Mouse (Mus musculus) 3134 (cell line): ENCODE measurements around the gene Tmem269.
A peak's percentile ranks its signal among the peaks of the same experiment; 100 is the strongest.

Experiments used
- DNase-seq: peaks from one replicate; pipeline ENCODE4 v3.0.0-alpha.2; 2011; ENCODE audit warnings: low spot score; ENCODE audit not compliant: insufficient read length; ENCODE audit errors: extremely low read depth

The Tmem269 gene

DNA sequence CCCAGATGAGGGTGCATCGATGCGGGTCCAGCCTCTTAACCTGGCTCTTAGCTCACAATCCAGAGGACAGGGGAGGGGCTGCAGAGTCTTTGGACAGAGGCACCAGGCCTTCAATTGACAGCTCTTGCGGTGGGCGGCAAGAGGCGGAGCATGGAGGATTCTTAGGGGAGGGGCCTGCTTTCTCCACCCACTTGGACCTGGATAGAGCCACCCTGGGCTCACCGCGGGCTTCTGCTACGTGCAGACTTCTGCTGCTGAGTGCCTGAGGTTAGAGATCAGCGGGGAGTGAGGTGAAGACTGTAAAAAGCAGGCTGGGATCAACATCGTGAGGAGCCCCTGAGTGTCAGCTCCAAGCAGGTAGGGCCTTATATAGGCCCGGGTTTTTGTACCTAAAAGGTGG lies at the start of gene Tmem269:
Gene Tmem269, minus strand, starts transcription at position 49 of the 400 bp plus-strand sequence.
- DNase-seq = no peak

DNA sequence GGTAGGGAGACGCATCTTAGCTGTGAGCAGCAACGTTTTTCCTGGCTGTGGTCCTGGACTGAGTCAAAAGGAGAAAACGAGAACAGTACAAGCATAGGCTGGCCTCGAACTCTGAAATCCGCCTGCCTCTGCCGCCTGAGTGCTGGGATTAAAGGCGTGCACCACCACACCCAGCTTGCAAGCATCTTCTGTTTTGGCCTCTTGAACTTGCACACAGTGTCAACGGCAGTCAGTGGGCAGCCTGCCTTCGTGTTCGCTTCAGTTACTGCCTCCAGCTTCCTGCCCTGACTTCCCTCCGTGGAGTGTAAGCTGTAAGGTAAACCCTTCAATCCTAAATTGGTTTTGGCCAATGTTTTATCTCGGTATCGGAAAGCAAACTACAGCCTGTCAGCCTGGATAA lies 48.6 kb upstream of the Tmem269 start:
- no peak for DNase-seq

DNA sequence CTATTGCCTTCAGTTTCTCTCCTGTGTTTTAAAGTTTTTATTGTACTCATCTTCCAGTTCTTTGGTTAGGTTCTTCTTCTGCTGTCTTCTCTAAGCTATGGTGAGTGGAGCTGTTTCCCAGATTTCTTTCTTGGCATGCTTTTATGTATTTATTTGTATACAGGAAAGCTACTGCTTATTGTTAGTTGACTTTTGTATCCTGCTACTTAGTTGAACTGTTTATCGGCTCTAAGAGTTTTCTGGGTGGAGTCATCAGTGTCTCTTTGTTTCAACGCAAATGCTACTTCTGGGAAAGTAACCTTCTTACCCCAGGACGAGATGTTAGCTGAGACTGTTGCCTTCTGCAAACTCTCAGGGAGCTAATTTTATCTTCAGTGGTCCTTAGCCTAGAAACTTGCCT lies 45.4 kb upstream of the Tmem269 start:
- DNase-seq = no peak

DNA sequence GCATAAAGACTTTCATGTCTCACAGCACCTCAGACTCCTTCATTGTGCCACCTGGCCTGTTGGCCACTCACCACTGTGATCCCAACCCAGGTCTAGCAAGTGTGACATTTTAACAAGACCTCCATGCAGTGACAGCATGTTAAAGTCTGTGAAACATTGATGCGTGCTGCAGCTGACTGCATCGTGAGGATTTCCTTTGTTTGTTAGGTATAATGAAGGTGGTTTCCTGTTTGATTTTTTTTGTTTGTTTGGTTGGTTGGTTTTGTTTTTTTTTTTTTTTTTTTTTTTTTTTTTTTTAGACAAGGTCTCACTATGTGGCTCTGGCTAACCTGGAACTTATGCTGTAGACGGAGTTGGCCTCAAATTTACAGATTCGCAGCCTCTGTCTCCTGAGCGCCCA lies 44.5 kb upstream of the Tmem269 start:
- no peak for DNase-seq

DNA sequence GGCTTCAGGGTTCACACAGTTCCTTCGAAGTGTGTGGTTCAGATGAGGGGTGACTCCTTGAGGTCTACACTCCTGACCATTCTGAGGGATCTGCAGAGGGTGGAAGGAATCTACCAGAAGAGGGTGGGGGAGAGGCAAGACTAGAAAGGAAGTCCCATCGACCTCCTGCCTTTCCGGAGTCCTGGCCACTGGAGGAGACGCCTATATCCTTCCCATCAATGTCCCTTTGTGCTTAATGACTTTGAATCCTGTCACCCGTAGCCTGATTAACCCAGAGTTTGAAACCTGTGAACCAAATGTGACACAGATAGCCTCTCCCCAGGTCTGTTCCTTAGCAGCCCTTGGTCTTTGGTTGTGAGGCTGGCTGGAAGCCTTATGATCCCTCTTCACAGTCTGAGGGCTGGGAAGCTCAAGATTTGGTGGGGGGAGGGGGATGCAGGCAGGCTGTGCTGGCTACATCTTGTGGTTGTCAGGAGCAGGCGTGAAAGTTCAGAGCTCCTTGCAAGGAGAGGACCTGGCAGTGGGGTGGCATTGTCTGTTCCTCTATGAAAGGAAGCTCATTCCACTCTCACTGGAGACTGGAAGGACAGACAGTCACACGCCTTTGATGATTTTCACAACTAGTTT lies 43.2 kb upstream of the Tmem269 start:
- no peak for DNase-seq

DNA sequence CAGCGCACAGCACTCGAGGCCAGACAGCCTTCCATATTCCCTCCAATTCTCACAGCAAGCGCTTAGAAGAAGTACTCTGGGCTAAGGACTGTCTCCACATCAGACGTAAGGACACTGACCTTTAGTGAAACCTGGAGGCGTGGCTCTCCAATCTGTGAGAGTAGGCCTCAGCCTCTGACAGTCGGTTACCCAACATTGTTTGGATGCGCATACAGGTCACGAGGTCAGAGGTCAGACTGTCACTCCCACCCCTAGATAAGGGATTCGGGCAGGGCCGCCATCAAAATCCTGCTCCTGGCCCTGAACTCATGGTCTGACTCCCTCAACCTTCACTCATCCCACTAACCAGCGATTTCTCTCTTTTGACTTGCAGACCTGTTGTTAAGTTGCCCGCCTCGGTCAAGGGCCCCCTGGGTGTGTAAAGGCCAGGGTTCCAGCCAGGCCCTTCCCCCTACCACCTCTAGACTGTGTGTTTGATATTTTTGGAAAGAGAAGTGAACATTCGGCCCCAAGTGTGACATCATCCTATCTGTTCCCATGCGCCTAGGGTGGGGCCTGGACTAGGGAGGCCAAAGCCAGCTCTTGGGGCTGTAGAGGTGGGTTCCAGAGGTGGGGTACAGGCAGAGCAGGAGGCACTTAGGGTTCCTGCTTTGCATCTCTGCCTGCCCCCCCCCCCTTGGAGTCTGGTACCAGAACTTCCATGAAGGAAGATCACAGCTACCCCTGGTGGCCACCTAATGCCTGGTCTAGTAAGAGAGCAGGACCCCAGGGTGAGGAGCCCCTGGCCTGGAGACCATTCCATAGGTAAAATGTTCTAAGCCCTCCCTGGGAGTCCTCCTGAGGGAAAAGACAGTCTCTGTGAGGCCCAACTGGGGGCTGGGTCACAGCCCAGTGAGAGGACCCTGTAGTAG lies 41.6 kb upstream of the Tmem269 start:
- DNase-seq = no peak

DNA sequence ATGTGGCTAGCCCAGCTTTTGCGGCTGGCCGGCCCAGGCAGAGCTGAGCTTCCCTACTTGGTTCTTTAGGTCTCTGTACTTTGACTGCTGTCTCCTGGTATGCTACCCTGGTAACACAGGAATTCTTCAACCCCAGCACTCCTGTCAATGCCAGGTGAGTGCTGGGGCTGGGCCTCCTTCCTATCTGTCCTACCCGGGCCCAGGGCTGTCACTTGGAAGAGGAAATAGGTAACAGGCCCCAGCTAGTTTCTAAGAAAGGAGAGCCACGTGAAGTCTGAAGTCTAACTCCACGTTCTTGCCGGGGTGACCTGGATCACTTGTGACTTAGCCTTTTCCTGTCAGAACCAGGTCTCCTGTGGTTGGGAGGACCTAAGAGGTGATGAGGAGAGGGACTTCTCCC lies 39.1 kb upstream of the Tmem269 start:
- DNase-seq = no peak

DNA sequence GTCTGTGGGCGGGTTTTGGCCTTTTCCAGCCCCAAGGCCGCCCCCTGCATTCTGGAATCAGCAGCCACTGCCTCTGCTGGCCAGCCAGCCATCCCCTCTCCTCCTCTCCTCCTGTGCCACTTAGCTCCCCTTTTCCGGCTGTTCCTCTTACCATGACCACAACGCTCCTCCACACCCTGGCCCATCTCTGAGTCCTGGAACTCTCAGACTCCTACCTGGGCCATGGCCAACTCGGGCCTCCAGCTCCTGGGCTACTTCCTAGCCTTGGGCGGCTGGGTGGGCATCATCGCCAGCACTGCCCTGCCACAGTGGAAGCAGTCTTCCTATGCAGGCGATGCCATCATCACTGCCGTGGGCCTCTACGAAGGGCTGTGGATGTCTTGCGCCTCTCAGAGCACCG lies 37.3 kb upstream of the Tmem269 start, which contains the start of gene Cldn19:
Gene Cldn19, plus strand, starts transcription at position 64 of the 400 bp plus-strand sequence.
- no peak for DNase-seq

DNA sequence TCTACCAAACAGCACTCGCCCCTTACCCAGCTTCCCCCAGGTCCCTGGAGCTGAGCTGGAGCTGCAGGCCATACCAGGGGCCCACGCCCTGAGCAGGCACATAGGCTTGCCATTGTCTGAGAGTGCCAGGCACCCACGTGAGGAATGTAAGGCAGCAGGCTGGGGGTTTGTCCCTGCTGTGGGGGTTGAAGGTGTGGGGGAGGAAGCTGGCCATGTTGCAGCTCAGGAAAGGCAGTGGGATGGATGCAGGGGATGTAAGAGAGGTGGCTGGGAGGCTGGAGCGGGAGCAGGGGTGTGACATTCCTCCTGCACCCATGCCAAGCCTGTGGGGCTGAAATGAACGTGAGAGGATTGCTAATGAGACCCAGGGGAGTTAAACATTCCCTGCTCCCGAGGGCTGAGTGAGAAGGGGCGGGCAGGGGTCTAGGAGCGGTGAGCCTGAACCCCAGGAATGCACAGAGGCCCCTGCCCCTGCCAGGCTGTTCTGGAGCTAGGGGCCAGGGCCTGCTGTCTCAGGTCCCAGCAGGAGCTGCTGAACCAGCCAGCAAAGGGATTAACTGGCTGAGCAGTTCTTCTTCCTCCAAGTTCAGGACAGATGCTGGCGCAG lies 36.1 kb upstream of the Tmem269 start:
- DNase-seq = no peak

DNA sequence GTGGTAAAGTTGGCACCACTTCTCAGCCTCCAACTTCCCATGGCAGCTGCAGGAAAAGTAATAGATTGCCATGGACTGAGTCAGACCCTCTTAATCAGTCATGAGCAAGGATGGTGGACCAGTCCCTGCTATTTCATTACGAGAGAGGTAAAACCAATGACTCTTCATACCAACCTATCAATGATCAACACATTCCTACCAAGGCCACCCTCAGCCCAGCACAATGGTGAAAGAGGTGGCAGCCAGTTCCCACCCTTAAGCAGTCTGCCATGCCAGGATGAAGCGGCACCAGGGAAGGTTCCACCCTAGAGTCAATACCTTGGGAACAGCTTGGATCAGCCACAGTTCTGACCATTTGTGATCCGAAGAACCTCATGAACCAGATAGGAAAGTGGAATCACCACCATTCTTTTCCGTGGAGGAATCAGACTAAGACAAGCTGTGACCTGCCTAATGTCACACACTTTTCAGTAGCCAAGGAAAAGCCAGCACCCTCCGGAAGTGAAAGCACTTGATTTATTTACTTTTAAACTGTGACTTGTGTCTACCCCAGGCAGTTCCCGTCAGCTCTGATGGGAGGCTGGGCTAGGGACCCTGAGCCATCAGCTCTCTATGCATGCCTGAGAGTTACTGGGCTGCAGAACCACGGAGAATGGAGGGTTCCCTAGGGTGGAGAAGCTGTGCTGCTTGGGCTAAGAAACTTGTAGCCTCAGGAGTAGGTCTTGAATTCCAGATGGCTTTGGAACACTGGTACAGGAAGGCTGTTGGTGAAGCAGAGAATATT lies 34.2 kb upstream of the Tmem269 start:
- DNase-seq = no peak

DNA sequence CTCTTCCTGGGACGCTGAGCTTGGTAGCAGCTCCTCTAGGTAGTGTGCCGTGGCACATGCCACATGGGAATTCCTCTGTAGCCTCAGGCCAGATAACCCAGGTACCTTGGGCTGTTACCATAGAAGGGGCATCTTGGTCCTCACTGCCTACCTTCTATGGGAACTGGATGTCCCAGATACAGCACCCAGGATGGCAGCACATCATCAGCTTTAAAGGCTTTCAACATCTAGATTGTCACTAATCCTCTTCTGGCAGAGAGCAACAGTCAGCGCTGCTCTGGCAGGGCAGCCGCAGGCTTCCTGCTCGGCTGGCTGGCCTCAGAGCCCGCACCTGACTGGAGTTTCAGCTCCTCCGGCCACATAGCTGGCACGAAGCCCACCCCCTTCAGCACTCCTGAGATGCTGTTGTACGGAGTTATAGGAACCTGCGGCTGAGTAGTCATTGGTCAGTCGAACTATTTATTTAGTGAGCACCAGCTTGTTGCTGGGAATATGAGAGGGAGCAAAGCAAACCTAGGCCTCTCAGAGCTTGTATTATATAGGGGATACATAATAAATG lies 30.5 kb upstream of the Tmem269 start:
- no peak for DNase-seq

DNA sequence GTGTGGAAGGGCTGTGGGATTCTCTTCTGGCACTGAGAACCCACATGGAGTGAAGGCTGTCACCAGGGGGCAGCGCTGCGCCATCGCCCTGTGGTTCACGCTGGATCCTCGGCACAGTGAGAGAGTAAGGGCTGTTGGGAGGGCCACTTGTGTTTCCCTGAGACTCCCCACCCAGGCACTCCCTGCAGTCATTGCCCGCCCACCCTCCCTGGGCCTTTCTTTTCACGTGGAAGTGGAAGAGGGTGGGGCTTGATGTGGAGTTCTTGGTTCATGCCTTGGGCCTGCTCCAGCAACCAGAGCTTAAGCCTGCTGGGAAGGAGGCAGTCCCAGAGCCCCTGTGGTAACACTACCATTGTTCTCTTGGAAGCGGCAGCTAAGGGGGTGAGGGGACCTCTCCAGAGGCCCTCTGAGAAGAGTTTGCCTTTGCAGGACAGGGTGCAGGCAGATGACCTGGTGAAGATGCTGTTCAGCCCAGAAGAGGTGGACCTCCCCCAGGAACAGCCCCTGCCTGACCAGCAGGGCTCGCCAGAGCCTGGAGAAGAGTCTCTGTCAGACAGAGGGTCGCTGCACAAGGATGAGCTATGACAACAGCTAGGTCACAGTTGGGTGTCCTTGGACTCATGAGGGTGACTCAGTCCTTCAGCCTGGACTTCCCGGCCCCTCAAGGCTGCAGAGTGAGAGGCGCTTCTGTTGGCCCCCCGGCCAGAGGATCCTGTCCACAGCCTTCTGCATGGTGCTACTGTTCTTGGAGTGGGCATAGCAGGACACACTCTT lies 29.6 kb upstream of the Tmem269 start:
- DNase-seq = peak; percentile 49

DNA sequence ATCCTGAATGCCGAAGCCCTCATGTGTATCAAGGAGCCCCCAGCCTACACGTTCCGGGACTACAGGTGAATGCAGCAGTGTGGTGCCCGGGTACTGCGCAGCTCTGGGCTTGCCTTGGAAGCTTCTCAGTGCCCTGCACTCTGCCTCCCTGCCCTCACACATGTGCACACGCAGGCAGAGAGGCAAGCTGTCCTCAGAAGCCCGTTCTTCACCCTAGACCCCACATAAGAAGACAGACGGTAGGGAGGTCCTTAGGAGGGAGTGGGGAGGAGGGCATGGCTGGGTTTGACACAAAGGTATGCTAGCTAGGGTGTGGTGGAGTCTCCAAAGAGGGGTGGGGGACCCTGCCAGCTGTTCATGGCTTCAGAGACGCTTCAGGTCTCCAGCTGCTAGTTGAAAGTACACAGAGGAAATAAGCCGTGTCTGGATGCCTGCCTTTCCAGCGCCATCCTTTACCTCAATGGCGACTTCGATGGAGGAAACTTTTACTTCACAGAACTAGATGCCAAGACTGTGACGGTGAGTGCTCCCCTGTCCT lies 28.7 kb upstream of the Tmem269 start:
- no peak for DNase-seq

DNA sequence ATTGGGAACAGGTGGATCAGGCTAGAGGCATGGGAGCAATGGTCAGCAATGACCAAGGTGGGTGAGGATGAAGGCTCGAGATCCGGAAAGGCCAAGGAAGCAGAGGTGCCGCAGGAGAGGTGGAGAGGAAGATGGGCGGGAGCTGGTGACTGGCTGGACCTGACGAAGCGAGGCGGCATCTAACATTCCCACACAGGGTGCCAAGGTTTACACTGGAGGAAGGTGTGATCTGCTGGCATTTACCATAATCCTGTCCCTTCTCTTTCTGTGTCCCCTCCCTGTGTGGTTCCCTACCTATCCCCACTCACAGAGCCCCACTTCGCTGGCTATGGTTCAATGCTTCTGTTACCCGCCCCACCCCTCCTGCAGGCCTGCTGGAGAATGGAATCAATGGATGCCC lies 27.9 kb upstream of the Tmem269 start:
- no peak for DNase-seq

DNA sequence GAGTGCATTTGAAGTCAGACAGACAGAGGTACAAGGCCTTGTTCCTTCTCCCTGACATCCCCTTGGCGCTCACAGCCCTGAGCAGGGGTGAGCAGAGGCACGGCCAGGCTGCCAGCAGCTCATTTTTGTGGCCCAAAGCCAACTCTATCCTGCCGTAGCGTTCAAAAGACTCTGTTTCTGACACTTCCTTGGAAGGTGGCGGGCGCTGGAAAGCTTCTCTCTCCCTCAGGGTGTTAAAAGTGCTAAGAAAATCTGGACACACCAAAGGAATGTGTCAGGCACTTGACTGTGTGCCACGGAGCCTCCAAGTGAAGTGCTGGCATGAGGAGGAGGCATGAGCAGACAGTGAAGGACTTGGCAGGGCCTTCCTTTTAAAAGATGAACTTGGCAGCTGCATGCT lies 27.5 kb upstream of the Tmem269 start:
- DNase-seq = peak; percentile 38

DNA sequence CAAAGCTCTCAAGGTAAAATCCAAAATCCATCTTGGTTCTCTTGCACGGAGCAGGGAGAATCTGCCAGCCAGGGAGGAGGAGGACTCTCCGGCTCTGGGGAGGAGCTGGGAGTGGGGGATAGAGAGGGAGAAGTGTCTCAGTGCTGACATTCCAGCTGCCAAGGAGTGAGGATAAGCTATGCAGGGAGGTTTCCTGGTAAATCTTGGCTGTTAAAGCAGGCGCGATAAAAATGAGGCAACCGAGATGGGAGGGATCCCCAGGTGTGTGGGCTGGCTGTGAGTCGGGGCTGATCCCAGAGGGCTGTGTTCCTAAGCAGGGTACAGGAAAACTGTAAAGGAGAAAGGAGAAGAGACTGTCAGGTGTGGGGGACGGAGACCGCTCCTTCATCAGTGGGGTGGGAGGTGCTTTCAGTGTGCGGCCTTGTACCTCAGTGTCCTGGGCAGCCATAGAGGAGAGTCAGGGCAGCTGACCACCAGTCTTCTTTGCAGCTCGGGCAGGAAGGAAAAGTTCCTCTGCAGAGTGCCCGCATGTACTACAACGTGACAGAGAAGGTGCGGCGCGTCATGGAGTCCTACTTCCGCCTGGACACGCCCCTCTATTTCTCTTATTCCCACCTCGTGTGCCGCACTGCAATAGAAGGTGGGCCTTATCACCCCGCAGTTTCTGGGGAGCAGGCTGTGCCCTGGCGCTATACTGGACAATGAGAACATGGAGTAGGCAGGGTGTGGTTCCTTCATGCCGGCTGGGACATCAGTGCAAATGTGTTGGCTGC lies 26.6 kb upstream of the Tmem269 start:
- no peak for DNase-seq

DNA sequence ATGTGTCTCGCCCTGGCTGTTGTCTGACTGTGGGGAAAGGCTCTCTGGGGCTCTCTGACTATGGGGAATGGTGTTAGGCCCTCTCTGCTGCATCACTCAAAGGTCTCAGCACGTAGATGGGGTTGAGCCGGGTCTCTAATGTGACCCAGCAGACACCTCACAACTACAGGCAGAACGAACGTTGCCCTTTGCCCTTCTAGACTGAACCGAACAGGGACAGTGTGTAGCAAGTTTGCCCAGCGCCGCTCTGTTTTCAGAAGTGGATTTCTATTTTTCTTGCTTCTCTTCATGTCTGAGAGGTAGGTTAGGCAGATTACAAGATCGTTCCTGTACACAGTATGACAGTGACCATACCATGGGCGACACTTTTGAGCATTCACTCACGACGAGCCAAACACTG lies 24.6 kb upstream of the Tmem269 start:
- no peak for DNase-seq

DNA sequence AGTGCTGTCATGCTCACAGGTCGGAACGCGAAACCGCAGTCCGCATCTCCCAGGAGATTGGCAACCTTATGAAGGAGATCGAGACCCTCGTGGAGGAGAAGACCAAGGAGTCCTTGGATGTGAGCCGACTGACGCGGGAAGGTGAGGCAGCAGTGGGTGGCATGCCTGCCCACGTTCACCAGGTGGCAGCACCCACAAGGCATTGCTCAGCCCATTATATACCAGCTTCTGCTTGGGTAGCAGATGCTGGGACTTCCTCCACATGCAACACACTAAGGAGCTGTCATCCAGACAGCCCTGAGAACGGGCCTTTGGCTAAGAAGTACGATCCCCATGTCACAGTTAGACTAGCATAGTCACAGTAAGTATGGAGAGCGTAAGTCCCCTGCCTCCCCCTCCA lies 23.6 kb upstream of the Tmem269 start:
- DNase-seq = no peak

DNA sequence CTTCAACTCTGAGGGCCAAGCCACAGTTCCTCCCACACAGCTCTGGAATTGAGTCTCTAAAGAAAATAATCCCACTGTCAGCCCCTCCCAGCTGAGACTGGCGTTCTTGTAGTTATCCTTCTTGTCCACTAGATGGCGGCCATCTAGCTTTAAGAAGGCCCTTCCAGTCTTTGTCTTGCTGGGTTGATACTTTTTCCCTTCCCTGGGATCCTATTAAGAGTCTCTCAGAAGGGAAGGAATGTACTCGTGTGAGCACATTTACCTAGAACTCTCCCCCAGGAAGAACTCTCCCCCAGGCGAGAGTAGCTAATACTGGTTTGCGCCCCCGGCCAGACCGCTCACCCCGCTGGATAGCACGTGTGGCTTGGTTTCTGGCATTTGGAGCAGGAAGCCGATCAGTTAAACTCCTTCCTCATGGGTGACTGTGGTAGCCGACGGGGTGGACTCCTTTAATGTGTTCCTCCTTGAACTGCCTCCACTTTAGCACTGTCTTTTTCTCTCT lies 21.2 kb upstream of the Tmem269 start:
- DNase-seq = peak; percentile 51
